Mouse (Mus musculus) adrenal gland, adult (tissue): ENCODE results near the gene Adipor2.

Source experiments
- DNase-seq, 2 experiments: peaks; one replicate each; pipeline ENCODE4 v3.0.0; 2022 to 2023; ENCODE audit warnings: low spot score in 1 of 2; ENCODE audit not compliant: inconsistent age in 2 of 2

The Adipor2 gene

GRCm38 (mm10) chr6:119358020-119358571 is 59.4 kb downstream of the Adipor2 start:
- DNase-seq: no peak

GRCm38 (mm10) chr6:119352501-119352900 is 65.0 kb downstream of the Adipor2 start:
- no peak for DNase-seq

- no peak for DNase-seq
Observed at GRCm38 (mm10) chr6:119351656-119352055, 65.8 kb downstream of the Adipor2 start.

- DNase-seq: no peak
Observed at GRCm38 (mm10) chr6:119350703-119351198, 66.8 kb downstream of the Adipor2 start.

- DNase-seq: peak; percentile 65 to 93
Observed at GRCm38 (mm10) chr6:119348234-119348633, 69.3 kb downstream of the Adipor2 start.

GRCm38 (mm10) chr6:119347813-119348212 is 69.7 kb downstream of the Adipor2 start:
- DNase-seq: no peak

- no peak for DNase-seq
Observed at GRCm38 (mm10) chr6:119346257-119346656, 71.2 kb downstream of the Adipor2 start.

GRCm38 (mm10) chr6:119341409-119341808 is 76.1 kb downstream of the Adipor2 start:
- peak in 1 of 2 experiments; percentile 69 for DNase-seq

- no peak for DNase-seq
Observed at GRCm38 (mm10) chr6:119338121-119338912, 79.2 kb downstream of the Adipor2 start.

GRCm38 (mm10) chr6:119337287-119337686 is 80.2 kb downstream of the Adipor2 start:
- DNase-seq: no peak

GRCm38 (mm10) chr6:119336124-119336523 is 81.4 kb downstream of the Adipor2 start:
- DNase-seq: no peak

- DNase-seq: no peak
Observed at GRCm38 (mm10) chr6:119333831-119334230, 83.7 kb downstream of the Adipor2 start.

- peak; percentile 72 to 84 for DNase-seq
Observed at GRCm38 (mm10) chr6:119333202-119333601, 84.3 kb downstream of the Adipor2 start.

- DNase-seq: no peak
Observed at GRCm38 (mm10) chr6:119332111-119332510, 85.4 kb downstream of the Adipor2 start.

GRCm38 (mm10) chr6:119330506-119330905 is 87.0 kb downstream of the Adipor2 start, which contains the start of gene Lrtm2:
Gene Lrtm2 (minus strand): TSS chr6:119330766.
- DNase-seq: no peak

GRCm38 (mm10) chr6:119329936-119330335 is 87.6 kb downstream of the Adipor2 start:
- DNase-seq: no peak

- DNase-seq: no peak
Observed at GRCm38 (mm10) chr6:119329215-119329714, 88.2 kb downstream of the Adipor2 start.

GRCm38 (mm10) chr6:119328521-119329115 is 88.9 kb downstream of the Adipor2 start:
- DNase-seq: no peak

GRCm38 (mm10) chr6:119326541-119326940 is 91.0 kb downstream of the Adipor2 start:
- no peak for DNase-seq

- no peak for DNase-seq
Observed at GRCm38 (mm10) chr6:119325978-119326377, 91.5 kb downstream of the Adipor2 start.

GRCm38 (mm10) chr6:119324776-119325175 is 92.7 kb downstream of the Adipor2 start:
- DNase-seq: no peak

GRCm38 (mm10) chr6:119321752-119322151 is 95.8 kb downstream of the Adipor2 start:
- DNase-seq: no peak
